Mouse (Mus musculus): ENCODE measurements around the gene Sod1. TPM values are rescaled to one million over a fixed set of nuclear protein-coding genes. Genes with fewer than 3 reads are reported as not detected.

The Sod1 gene
- polyA plus RNA-seq (2017; shearing (Covaris generic)), result 145 TPM

GRCm38 (mm10) chr16:90220026-90220891, at the start of gene Sod1:
Sod1 (plus strand) TSS chr16:90220754.

Other genes with a start within 250 kb of the Sod1 start
- 6.8 TPM for gene Tiam1, start 77.0 kb upstream of the Sod1 start, polyA plus RNA-seq (2017; shearing (Covaris generic))
- 48.9 TPM for gene Scaf4, start 63.7 kb downstream of the Sod1 start, polyA plus RNA-seq (2017; shearing (Covaris generic))
- gene Hunk, start 165.3 kb downstream of the Sod1 start, polyA plus RNA-seq (2017; shearing (Covaris generic)), result 0.14 TPM